Mouse (Mus musculus) adrenal gland, postnatal 36 days (tissue): ENCODE data around the gene Nlrp9b. TPM values are rescaled to one million over a fixed set of nuclear protein-coding genes. Genes with fewer than 3 reads are reported as not detected.
"Not testable (repeated sequence)": the region's sequence is repeated elsewhere in the genome, so short reads cannot be mapped to it uniquely, and the experiment has no call there.

Experiments
- DNase-seq, 2 experiments: peaks; one replicate each; pipeline ENCODE4 v3.0.0; 2021; ENCODE audit warnings: mixed read lengths in 1 of 2
- long read RNA-seq, 2 experiments: library from polyadenylated mRNA; stranded (forward); transcript quantifications; one replicate each; pipeline ENCODE4 v2.0.0; 2021; ENCODE audit warnings: borderline sequencing depth in 2 of 2
- total RNA-seq, 2 experiments: library from RNA; stranded (reverse); gene quantifications; 2 replicates each; pipeline ENCODE4 v1.2.3; 2021

Nlrp9b gene
- not detected for total RNA-seq
- long read RNA-seq, experiment 1, result 0 reads
- long read RNA-seq, experiment 2, result 0 reads

DNA sequence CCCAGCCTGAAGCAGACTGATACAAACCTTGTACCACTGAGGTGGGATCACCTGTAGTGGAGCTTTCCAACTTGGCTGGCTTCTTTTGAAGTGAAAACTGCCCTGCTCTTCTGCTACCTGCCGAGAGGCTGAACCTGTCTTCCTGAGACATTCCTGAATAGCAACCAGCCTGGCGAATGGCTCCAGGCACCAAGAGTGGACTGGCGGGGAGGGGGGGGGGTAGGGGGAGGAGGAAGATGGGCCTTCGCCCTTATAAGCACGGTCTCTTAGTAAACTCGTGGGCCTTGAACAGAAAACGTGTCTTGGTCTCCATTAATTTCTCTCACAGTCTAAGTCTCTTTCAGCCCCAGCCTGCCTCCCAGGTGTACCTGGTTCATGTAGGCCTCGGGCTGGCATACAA, at the start of gene Nlrp9b:
Gene Nlrp9b (plus strand): TSS at position 301 of the 400 bp plus-strand sequence.
- not testable (repeated sequence) for DNase-seq

DNA sequence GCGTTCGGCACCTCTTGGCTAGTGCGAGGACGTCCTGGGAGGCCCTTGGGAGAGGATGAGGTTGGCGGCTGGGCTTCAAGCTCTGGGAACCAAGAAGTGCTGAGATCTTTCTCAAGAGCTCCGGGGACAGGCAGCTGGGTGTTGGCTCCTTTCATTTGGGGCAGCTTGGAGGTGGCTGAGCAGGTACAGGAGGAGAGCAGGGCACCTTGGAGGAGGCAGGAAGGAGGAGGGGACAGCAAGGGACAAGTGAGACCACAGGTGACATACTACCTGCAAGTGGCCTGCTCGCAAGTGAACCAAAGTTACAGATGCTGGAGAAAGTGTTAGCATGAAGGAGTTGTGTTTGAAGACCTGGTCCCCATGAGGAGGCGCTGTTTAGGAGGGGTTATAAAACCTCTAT, 46.6 kb upstream of the Nlrp9b start:
- DNase-seq, result no peak

DNA sequence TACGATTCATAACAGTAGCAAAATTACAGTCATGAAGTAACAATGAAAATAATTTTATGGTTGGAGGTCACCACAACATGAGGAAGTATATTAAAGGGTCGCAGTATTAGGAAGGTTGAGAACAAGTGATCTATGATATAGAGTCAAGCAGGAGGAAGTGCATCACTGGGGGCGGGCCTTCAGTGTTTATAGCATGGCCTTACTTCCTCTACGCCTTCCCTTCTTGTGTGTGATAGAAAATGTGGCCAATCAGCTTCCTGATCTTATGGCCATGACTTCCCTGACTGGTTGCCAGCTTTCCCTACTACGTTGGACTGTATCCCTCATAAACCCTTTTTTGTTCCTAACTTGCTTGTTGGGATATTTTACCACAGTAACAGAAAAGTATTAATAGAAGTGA, 46.1 kb upstream of the Nlrp9b start:
- no peak for DNase-seq

DNA sequence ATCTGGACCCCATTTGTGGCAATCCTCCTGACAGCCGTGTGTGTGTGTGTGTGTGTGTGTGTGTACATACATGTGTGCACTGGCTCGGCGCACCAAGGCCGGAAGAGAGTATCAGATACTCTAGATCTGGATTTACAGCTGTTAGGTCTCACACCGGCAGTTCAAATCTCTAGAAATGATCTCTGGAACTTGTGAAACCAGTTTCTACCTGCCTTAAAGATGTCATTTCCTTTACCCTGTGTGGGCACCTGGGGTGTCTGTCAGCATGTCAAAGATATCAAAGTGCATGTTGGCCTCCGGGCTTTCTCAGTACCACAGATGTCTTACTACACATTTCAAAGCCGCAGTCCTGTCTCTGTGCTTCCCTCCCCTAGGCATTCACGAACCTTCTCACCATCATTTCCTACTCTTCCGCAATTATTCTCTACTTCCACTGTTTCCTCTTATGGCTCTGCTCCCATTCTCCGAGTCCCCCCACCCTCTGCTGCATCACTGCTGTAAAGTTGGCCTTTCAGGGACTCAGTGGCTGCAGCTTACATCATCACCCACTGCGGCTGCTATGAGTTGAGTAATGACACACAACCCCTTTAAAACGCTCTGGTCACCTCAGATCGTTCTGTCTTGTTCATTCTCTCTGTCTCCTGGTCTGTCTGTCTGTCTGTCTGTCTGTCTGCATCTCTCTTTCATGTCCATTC, 45.3 kb upstream of the Nlrp9b start:
- DNase-seq, result no peak

DNA sequence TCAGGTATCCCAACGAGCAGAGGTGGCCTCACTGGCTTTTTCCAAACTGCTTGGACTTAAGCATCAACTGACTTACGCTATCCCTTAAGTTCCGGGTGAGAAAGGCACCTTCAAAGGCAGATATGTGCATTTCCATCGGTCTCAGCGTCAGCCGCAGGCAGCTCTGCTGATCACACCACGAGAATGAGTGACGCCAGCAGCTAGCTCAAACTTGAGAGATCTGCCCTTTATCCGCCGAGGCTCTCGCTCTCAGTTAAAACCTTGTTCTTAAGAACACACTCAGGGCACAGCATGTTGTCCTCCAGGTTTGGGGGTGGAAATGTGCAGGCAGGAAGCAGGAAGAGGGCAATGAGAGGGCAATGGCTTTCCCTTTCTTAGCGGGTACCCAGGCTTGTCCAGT, 42.3 kb upstream of the Nlrp9b start:
- no peak for DNase-seq

DNA sequence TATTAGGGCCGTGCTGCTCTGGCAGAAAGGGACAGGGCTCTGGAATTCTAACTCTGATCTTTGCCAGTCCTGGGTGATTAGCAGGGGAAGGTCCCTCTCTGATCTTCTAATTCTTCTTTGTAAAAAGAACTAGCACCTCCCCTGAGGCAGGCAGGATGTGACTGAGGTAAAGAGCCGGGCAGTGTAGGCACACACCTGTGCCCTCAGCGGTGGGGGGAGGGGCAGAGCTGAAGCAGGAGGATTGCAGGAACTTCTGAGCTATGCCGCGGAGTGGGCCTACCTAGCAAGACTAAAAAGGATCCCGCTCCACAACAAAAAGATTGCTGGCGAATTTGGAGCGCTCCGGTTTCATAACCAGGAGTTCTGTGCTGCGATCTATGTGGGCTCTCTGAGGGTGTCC, 41.3 kb upstream of the Nlrp9b start:
- DNase-seq, result no peak

DNA sequence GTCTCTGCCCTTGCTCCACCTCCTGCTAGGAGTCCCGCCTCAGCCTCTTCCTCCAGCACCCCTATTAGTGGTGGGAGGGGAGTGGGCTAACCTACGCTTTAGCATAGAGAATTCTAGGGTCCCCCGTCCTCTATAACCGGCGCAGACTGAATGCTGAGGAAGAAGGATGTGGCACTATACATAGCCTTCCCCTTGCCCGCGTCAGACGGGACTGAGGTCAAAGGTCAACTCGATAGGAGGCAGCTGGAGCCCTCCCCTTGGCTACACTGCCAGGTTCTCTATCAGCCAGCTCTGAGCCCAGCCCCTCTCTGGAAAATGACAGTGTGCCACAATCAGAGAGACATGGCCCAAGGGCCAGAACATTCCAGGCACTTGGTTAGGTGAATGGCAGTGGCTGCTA, 40.7 kb upstream of the Nlrp9b start, which contains the start of gene Igsf23:
Gene Igsf23 (minus strand): TSS at position 168 of the 400 bp plus-strand sequence.
- no peak for DNase-seq

DNA sequence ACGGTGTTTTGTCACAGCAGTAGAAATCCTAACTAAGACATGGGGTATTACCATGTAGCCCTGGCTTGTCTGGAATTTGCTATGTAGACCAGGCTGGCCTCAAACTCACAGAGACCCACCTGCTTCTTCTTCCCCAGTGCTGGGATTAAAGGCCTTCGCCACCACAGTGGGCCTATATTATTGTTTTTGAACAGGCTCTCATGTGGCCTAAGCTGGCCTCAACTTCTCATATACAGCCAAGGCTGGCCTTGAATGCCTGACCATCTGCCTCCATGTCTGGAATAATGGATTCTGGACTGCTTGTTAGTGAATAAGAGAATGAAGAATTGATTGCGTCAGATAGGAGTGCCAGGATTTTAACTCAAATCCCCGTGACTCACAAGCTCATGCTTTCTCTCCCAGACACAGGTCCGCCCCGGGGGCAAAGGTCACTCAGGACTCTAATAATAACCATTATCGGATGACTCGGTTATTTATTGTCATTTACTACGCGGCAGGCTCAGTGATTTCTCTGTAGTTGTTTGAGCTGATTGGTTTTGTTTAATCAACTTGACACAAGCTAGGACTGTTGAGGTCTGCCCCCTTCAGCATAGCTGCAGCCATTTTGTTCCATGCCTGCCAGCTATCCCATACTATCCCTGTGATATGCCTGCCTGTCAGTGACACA, 38.8 kb upstream of the Nlrp9b start:
- peak; percentile 75 to 76 for DNase-seq

DNA sequence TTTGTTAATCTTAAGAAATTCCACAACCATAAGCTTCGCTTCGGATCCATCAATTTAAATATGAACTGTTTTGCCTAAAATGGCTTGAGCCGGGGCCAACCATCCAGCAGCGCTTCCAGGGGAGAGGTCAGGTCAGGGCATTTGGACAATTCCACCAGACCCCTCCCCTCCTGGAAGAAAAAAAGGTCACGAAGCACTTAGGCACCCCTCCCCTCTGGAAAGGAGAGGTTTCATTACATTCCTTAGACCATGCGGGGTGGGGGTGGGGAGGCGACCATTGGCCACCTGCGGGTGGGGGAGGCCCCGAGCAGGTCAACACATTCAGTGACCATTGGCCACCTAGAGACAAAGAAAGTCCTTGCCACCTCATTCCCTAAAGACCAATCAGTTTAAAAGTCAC, 38.2 kb upstream of the Nlrp9b start:
- DNase-seq, result no peak

DNA sequence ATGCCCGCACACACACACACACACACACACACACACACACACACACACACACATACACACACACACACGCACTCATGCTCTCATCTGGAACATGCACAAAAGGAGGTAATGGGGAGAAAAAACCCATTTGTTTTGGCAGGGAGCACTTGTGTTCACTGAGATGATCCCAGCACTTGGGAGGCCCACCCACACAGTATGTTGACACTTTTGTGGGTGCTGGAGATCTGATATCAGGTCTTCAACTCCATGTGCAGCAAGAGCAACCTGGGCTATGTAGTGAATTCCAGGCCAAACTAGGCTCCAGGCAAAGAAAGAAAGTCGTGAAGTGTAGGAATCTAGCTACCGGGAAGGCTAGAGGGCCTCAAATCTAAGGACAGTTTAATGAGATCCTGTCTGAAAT, 35.4 kb upstream of the Nlrp9b start:
- no peak for DNase-seq

DNA sequence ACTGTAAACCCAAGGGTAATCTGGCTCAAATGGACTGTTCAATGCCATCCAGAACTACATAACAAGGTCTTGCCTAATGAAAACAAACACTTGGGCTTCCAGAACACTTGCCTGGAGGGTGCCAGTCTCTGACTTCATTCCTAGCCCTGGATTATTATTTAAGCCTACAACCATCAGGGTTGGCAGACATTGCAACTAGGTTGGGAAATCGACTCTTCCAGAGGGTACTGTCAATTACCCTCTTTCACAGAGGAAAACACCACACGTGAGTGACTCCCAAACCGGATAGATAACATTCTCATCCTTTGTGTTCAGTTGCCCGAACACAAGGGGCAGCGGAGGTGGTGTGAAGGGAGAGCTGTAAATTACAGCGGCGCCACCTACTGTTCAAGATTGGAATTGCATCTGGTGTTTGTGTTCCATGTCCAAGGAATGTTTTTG, 34.9 kb upstream of the Nlrp9b start:
- DNase-seq, result peak; percentile 88

DNA sequence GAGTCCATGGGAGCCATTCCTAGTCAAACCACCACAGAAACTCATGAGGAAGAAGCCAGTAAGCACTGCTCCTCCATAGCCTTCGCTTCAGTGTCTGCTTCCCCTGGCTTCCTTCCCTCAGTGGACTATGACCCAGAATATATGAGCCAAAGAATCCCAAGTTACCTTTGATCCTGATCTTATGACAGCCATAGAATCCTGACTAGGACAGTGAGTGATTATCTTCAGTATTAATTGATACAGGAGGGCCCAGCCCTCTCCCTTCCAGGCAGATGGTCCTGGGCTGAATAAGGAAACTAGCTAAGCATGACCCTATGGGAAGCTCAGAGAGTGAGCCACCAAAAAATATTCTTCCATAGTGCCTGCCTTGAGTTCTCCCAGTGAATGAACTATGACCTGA, 28.8 kb upstream of the Nlrp9b start:
- no peak for DNase-seq

DNA sequence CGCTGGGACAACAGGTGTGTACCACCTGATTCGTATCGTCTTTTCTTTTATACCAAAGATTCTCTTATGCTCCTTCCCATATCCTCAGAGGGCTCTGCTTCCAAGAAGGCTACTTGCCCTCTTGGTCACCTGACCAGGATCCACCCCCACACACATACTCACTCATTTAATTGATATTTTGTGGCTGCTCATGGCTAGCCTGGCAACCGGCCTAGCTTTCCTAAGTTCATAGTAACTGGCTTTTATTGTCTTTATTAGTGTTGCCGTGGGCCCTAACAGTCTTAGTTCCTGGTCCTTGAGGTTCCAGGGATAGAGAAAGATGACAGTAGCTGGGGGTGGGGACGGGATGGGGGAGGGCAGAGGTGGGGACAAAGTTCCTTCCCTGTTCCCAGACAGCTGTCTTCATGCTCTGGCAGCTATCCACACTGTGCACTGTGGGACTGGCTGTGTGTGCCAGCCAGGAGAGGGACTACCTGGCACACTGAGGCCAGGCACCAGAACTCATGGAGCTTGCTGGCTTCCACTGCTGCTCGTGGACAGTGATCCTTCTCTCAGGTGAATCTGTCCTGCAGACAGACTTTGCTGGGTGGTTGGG, 26.2 kb upstream of the Nlrp9b start, which contains the start of gene Ceacam20:
Gene Ceacam20 (plus strand): TSS at position 428 of the 595 bp plus-strand sequence.
- no peak for DNase-seq

DNA sequence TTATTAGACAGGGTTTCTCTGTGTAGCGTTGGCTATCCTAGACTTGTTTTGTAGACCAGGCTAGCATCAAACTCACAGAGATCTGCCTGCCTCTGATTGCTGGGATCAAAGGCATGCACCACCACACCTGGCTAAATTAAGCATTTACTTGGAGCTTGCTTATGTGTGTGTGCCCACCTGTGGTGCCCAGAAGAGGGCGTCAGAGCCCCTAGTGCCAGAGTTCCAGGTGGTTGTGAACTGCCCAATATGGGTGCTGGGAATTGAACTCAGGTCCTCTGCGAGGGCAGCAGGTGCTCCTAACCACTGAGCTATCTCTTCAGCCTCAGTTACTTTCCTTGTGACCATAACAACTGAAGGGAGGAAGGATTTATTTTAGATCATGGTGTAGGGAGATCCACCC, 22.2 kb upstream of the Nlrp9b start:
- no peak for DNase-seq

DNA sequence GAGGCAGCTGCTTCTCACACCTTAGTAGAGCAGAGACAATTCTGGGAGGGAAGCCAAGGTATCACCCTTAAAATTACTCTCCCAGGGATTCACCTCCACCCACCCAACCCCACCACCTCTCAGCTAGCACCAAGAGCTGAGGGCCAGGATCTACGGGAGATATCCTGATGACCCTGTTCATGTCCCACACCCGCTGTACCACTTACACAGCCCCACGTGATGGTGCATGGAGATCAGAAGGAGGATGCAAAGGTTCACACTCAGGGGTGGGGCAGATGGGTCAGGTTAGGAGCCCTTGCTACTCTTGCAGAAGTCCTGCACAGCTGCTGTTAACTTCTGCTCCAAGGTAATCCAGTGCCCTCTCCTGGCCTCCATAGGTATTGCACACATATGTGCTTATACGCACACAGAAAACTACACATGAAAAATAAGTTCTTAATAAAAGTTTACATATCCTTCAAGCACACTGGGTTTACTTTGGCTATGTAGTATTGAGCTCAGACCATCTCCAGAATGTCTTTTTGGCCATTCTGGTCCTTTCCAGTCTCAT, 21.6 kb upstream of the Nlrp9b start:
- no peak for DNase-seq

DNA sequence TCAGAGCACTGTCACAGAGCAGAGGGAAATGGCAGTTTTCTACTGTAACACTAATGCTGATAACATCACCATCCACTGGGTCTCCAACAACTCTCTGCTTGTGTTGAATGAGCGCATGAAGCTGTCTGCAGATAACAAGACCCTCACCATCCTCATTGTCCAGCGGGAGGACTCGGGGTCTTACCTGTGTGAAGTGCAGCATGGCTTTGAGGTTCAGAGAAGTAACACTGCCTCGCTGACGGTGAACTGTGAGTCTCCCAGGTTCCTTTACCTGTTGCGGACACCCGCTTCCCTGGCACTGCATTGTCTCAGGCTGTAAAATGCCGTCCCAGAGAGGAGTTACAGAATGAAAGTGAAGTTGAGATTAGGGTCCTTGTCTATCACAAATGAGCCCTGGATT, 21.1 kb upstream of the Nlrp9b start:
- DNase-seq, result no peak

DNA sequence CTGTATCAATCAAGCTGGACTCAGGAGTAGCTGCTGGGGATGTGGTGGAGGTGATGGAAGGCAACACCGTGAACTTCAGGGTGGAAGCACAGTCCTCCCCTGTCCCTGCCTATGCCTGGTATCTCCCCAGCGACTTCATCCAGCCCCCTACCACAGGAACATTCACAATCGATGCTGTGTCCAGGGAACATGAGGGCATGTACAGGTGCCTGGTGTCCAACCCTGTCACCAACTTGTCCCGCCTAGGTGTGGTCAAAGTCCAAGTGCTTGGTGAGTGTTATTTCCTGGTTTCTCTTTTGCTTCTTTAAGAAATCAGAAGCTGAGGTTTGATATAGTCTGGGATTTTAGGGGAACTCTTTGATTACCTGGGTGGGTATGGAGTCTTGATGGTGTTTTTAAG, 19.7 kb upstream of the Nlrp9b start:
- no peak for DNase-seq

DNA sequence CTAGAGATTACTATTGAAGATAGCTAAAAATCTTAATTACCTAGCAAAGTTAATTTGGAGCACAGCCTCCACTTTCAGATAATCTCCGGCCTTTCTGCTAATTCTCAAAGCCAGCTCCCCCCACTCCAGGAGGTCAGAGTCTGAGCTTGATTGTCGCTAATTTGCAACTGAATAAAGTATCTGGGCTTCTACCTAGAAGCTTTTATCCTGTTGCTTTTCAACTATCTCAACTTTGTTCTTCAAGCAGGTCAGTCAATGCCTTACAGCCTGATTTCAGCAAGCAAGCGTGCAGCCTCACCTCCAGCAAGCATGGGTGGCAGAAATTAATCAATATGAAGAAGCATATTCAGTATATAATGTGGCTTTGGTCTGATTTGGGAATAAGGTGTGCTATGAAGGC, 5.5 kb downstream of the Nlrp9b start:
- DNase-seq, result not testable (repeated sequence)

DNA sequence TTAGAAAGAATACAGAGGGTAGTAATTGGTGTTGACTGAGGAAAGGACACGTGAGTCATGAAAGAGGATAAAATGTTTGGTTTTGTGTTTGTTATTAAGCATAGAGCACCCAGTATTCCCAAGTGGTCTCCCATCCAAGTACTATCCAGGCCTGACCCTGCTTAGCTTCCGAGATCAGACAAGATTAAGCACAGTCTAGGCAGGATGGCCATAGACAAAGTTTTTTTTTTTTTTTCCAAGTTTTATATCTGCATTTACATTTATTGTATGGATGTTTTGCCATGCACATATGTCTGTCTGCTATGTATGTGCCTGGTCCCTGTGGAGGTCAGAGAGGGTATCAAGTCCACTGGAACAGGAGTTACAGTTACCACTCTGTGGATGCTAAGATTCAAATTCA, 18.7 kb downstream of the Nlrp9b start:
- DNase-seq, result no peak

DNA sequence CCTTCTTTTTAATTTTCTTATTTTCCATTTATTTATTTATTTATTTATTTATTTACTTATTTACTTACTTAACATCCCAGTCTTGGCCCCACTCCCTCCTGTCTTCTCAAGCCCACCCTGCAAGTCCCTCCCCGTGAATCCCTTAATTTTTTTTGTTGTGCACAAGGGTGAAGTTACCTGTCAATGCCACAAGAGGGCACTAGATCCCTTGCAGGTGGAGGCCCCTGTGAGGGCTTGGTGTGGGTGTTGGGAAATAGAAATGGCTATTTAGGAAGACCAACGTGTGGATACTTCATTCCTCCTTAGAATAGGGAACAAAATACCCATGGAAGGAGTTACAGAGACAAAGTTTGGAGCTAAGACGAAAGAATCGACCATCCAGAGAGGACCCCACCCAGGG, 72.8 kb downstream of the Nlrp9b start:
- DNase-seq, result not testable (repeated sequence)

DNA sequence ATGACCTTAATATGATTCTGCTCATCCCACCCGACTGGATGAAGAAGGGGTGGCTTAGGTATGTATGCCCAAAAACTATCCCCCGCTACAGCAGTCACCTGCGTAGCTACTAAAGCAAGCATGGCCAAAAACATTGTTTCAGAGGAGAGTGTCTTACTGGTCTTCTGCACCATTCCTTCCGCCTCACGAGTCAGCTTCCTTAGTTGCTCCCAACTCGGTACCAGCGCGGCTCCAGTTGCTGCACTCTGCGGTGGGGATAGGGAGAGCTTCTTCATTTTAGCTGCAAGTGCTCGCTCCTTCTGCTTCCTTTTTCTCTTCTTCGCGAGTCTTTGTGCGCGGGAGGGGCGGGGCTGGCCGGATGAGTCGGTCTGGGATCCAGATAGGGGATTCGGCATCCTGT, 86.9 kb downstream of the Nlrp9b start:
- DNase-seq, result not testable (repeated sequence)

DNA sequence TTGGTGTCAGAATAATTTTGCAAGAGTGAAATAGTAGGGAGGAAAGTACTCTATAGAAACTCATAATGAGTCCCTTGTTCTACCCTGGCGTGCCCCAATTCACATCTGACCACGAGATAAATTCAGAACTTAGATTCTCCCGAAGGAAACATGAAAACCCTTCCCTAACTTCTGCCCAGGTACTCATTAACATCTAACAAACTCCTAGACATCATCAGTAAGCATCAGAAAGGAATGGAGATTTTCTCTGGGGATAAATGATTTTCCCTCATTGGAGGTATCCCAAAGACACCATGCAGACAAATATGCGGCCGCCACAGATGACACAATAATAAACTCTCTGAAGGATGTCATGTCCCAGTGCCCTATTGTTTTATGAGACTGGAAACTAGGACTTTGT, 108.1 kb downstream of the Nlrp9b start, which contains the start of gene Vmn1r91:
Gene Vmn1r91 (plus strand): TSS at position 301 of the 400 bp plus-strand sequence.
- DNase-seq, result not testable (repeated sequence)

DNA sequence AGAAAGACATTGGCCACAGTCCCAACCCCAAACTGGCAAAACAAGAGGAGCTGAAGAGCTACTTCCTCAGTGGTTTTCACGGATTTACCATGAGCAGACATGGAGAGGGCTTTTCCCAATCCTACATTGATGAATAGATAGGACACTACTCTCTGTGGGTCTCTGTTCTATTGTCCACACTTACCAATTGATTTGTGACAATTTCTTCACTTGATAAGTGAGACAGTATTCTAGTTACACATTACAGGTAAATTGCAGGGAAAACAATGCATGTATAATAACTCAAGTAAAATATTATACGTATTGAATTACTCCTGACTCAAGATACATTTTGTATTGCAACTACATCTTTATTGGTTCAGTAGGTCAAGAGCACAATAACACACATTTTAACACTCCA, 131.2 kb downstream of the Nlrp9b start, which contains the start of gene Gm16442:
Gene Gm16442 (minus strand): TSS at position 101 of the 400 bp plus-strand sequence.
- DNase-seq, result not testable (repeated sequence)
